Mouse (Mus musculus): Measurements from ENCODE around the gene Ercc8. TPM values are rescaled to one million over a fixed set of nuclear protein-coding genes. Genes with fewer than 3 reads are reported as not detected.

The Ercc8 gene
- polyA plus RNA-seq, 1 experiment from 2014 or later: 20.3 TPM

Other genes with a start within 250 kb of the Ercc8 start
- gene Smim15, start 114.3 kb upstream of the Ercc8 start, polyA plus RNA-seq (2016; fragmentation: Nextera tagmentation; extraction: Ambion mirVana): 28.4 and 39.1 TPM in 2 replicates
- 60.4 and 73.5 TPM in 2 replicates for gene Ndufaf2, start 108 bp upstream of the Ercc8 start, polyA plus RNA-seq (2016; fragmentation: Nextera tagmentation; extraction: Ambion mirVana)
- gene Elovl7, start 55.7 kb downstream of the Ercc8 start, polyA plus RNA-seq (2016; fragmentation: Nextera tagmentation; extraction: Ambion mirVana): 1.2 and 1.6 TPM in 2 replicates
- 6.5 and 10.0 TPM in 2 replicates for gene Depdc1b, start 157.6 kb downstream of the Ercc8 start, polyA plus RNA-seq (2016; fragmentation: Nextera tagmentation; extraction: Ambion mirVana)

Data from heart, embryonic 10.5 days (tissue).